Mouse (Mus musculus): ENCODE data around the gene Tnni1. TPM values are rescaled to one million over a fixed set of nuclear protein-coding genes. Genes with fewer than 3 reads are reported as not detected.

The Tnni1 gene
- polyA plus RNA-seq, 1 experiment from 2014 or later = 0.56 TPM

GRCm38 (mm10) chr1:135856070-135856469 is 76.8 kb downstream of the Tnni1 start:
- WGBS = 69% methylated on average over 4 of the region's 4 CpGs
- no peaks in the 10 kb centered on the region for H3K36me3 ChIP-seq (replicated peaks)
- H3K4me1 ChIP-seq = peaks cover 8% of the 10 kb centered on the region; the same call in 1 of the 2 replicates
- no peak overlapping the region for H3K4me2 ChIP-seq
- no peak overlapping the region for H3K9ac ChIP-seq
- H3K4me3 ChIP-seq = no peak overlapping the region
- no peaks in the 10 kb centered on the region for H3K27me3 ChIP-seq (replicated peaks)
- no peak for ATAC-seq (replicated peaks)
- no peak overlapping the region for H3K27ac ChIP-seq
- H3K9me3 ChIP-seq = no peaks in the 10 kb centered on the region

- H3K4me3 ChIP-seq = no peak overlapping the region
- WGBS = 73% methylated on average over 11 of the region's 11 CpGs
- no peaks in the 10 kb centered on the region for H3K9me3 ChIP-seq
- peaks cover 4% of the 10 kb centered on the region; the same call in 1 of the 2 replicates for H3K4me1 ChIP-seq
- no peaks in the 10 kb centered on the region for H3K36me3 ChIP-seq (replicated peaks)
- no peak for ATAC-seq (replicated peaks)
- no peak overlapping the region for H3K4me2 ChIP-seq
- no peak overlapping the region for H3K27ac ChIP-seq
- no peaks in the 10 kb centered on the region for H3K27me3 ChIP-seq (replicated peaks)
- H3K9ac ChIP-seq = no peak overlapping the region
Measured at GRCm38 (mm10) chr1:135857137-135857775, 78.0 kb downstream of the Tnni1 start.

DNA sequence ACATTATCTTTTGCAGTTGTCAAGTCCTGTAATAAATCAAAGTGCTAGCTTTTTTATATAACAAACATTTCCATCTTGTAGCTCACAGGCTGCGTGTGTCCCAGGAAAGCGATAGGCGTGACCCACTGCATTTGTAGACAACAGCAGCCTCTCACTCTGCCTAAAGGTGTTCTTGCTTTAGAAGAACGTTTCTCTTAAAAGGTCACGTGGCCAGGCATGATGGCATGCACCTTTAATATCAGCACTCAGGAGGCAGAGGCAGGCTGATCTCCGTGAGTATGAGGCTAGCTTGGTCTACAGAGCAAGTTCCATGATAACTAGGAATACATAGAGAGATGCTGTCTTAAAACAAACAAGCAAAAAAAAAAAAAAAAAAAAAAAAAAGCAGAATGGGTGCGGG is 79.3 kb downstream of the Tnni1 start:
- no peak overlapping the region for H3K27ac ChIP-seq
- WGBS = 92% methylated on average over 7 of the region's 7 CpGs
- no peak overlapping the region for H3K4me2 ChIP-seq

More for the DNA sequence above, 79.3 kb downstream of the Tnni1 start:
- no peaks in the 10 kb centered on the region for H3K4me1 ChIP-seq
- H3K27me3 ChIP-seq (replicated peaks) = no peaks in the 10 kb centered on the region
- H3K4me3 ChIP-seq = no peak overlapping the region
- H3K9me3 ChIP-seq = no peaks in the 10 kb centered on the region
- no peaks in the 10 kb centered on the region for H3K36me3 ChIP-seq (replicated peaks)
- H3K9ac ChIP-seq = no peak overlapping the region
- no peak for ATAC-seq (replicated peaks)

Other genes starting within 250 kb of the Tnni1 start
- gene Nav1, start 172.1 kb upstream of the Tnni1 start, polyA plus RNA-seq (2015; fragmentation: Nextera tagmentation; extraction: Ambion mirVana) = 52.6 and 59.4 TPM in 2 replicates
- gene Csrp1, start 59.4 kb upstream of the Tnni1 start, polyA plus RNA-seq (2015; fragmentation: Nextera tagmentation; extraction: Ambion mirVana) = 13.9 and 14.7 TPM in 2 replicates
- gene Phlda3, start 13.3 kb upstream of the Tnni1 start, polyA plus RNA-seq (2015; fragmentation: Nextera tagmentation; extraction: Ambion mirVana) = 27.6 and 31.4 TPM in 2 replicates
- 0.69 and 1.4 TPM in 2 replicates for gene Lad1, start 39.2 kb downstream of the Tnni1 start, polyA plus RNA-seq (2015; fragmentation: Nextera tagmentation; extraction: Ambion mirVana)
- 0.71 and 13.1 TPM in 2 replicates for gene Tnnt2, start 56.9 kb downstream of the Tnni1 start, polyA plus RNA-seq (2015; fragmentation: Nextera tagmentation; extraction: Ambion mirVana)
- 0.05 and 0.25 TPM in 2 replicates for gene Pkp1, start 139.8 kb downstream of the Tnni1 start, polyA plus RNA-seq (2015; fragmentation: Nextera tagmentation; extraction: Ambion mirVana)
- gene Igfn1, start 226.9 kb downstream of the Tnni1 start, polyA plus RNA-seq (2015; fragmentation: Nextera tagmentation; extraction: Ambion mirVana) = not detected in 2 replicates
- gene Tmem9, start 228.7 kb downstream of the Tnni1 start, polyA plus RNA-seq (2015; fragmentation: Nextera tagmentation; extraction: Ambion mirVana) = 150 and 154 TPM in 2 replicates

Data from midbrain, embryonic 15.5 days (tissue).